Mouse (Mus musculus) urinary bladder, postnatal 25 days (tissue): ENCODE data around the gene Cenpo.

ENCODE experiments used
- DNase-seq: peaks from one replicate; pipeline ENCODE4 v3.0.0; 2022; ENCODE audit warnings: low spot score

Cenpo gene

DNA sequence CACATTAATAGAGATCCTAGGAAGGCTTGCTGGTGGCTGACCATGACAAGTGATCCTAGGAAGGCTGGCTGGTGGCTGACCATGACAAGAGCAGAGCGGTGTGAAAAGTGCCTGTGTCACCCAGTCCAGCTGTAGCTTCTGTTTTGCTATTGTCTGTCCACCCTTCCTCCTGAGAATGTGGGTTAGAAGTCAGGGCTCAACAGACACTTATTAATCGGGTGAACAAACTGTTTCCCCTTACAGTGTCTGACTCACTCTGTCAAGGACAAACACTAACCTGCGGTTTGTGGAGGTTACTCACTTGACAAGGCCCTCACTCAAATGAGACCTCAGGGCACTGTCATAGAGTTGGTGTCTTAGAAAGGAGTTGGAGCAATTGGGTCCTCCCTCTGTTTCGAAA is 35.4 kb downstream of the Cenpo start:
- DNase-seq, result no peak

DNA sequence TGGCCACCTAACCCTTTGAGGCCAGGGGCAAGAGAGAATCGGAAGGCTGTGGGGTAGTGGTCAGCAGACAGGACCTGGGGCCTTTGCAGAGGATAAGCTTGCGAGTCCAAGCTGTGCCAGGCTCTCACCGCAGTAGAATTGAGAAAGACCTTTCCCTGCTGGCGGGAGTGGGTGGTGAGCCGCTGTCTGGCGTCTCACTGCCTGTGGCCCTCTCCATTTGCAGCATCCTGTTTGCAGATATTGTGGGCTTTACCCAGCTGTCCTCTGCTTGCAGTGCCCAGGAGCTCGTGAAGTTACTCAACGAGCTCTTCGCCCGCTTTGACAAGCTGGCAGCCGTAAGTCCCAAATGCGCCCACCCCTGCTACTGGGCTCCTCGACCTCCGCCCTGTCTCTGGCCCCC is 39.5 kb downstream of the Cenpo start:
- DNase-seq, result no peak

- DNase-seq, result no peak
These were observed 40.9 kb downstream of the Cenpo start for GRCm38 (mm10) chr12:4193025-4193740.

DNA sequence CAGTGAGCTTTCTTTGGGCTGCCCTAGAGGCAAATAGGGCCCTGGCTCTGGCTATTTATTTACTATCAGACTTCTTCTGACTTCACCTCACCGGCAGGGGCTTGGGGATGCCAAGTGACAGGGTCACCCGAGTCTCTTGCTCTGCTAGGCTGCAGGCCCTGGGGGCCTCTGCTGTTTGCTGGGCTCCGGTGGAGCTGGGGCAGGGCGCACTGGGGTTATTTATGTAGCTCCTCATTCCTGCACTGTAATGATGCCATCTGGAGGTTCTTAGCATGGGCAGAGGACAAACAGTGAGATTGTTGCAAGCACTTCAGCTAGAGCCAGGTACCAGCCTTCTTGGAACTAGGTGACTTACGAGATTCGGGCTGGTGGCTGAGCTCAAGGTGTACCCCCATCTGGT is 41.6 kb downstream of the Cenpo start:
- DNase-seq, result no peak

DNA sequence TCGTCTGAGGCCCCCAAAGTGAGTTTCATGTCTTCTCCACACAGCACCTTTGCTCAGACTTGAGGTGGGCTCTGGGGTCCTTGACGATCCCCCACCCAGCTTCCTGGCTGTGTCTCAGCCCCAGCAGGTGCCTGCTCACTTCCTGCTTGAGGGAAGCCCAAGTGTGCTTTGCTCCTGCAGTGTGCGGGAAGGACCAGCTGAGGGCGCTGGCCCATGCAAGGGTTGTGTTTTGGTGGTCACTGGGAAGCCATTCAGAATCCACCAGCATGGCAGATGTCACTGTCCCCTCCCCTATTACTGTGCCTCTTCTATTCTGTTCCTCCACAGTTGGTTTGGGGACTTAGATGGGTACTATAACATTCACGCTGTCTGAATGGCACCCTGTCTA is 45.0 kb downstream of the Cenpo start:
- DNase-seq, result no peak

- peak; percentile 58 for DNase-seq
These were observed 45.7 kb downstream of the Cenpo start for GRCm38 (mm10) chr12:4188171-4189059.

DNA sequence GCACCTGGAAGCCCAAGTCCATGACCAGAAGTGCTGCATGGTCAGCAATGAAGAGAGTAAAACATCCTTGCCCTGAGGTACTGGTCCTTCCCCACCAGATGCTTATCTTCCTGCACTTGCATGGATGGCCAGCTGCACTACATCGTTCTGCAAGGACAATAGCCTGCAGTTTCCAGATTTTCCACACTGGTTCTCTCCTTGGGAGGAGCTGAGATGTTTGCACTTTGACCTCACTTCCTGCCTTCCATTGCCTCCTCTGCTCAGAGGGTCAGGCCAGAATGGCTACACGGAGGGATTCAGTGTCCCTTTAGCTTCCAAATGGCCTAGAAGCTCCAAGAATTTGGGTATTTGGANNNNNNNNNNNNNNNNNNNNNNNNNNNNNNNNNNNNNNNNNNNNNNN is 49.4 kb downstream of the Cenpo start:
- DNase-seq, result no peak

DNA sequence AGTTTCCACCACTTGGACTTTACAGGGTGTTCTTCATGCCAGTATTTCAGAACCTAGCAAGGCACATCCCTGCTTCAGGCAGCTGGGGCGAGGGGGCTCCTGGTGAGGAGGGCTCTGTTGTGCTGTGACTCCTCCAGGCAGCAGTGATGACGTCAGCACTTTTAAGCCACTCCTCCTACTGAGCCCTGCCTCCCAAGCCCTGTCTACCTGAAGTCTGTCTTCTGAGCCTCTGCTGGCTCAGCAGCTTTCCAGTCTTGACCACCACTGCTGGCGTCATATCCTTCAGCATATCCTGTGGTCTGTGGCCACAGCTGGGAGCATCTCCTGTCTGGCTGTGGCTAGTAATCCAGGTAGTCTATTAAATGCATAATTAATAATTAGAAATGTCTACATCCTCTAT is 53.6 kb downstream of the Cenpo start:
- DNase-seq, result no peak

- DNase-seq, result no peak
These were observed 54.3 kb downstream of the Cenpo start for GRCm38 (mm10) chr12:4179671-4180233.

- no peak for DNase-seq
These were observed 55.3 kb downstream of the Cenpo start for GRCm38 (mm10) chr12:4178839-4179238.

DNA sequence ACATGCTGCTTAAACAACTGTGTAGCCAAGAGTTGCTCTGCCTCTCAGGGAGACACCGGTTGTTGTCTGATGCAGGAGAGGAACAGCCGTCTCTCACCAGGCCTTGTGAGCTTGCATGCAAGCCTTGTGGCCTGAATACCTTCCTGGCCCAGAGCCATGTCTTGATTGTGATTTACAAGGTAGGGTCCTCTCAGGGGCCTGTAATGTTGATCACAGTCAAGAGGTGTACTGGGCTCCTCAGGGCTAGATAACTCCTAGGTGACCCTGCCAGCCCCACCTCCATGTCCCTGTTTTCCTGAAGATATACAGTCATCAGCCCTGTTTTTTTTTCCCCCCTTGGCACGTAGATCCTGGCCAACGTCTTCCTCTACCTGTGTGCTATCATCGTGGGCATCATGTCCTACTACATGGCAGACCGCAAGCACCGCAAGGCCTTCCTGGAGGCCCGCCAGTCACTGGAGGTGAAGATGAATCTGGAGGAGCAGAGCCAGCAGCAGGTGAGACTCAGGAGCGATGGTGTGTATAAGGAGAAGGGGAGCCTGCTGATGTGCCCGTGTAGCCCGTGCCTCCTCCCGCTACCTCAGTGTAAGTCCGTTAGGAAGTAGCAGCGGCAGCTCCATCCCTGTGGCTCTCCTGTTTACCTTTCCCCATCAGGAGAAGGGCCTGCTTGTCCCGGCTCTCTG is 60.8 kb downstream of the Cenpo start:
- no peak for DNase-seq

- DNase-seq, result no peak
These were observed 64.5 kb downstream of the Cenpo start for GRCm38 (mm10) chr12:4169622-4170021.

DNA sequence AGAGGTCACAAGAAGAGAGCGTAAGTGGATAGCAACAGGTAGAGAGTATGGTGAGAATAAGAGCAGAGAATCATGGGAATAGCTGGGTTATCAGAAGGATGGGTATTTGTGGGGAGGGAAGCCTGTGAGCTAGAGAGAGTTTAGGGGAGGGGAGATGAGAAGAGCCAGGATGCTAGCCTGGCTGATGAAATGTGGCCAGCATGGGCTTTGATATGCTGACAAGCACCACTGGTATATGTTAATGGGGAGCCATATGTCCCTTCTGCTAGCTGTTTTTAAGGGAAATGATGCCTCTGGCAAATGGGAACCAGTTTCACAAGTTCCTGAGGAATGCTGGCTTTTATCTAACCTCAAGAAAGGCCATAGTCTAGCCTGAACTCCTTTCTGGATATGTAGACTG is 65.0 kb downstream of the Cenpo start:
- DNase-seq, result no peak

DNA sequence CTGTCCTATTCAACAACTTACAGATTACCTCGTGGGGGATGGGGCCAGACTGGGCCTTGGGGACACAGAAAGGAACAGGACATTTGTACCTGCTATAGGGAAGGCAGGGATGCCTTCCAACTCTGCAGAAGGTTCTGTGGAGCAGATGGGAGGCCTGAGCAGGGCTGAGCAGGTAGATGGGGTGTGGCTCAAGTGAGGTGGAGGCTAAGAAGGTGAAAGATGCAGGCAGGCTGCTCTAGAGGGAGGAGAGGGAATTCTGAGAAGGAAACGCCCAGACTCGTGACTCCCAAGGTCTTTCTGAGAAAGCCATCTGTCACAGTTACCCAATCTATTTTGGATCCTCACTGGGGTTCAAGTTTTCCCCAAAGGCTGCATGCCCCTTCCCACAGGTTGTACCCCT is 67.1 kb downstream of the Cenpo start:
- no peak for DNase-seq

GRCm38 (mm10) chr12:4162886-4163285 is 71.2 kb downstream of the Cenpo start:
- DNase-seq, result no peak

GRCm38 (mm10) chr12:4160322-4160721 is 73.8 kb downstream of the Cenpo start:
- DNase-seq, result no peak

DNA sequence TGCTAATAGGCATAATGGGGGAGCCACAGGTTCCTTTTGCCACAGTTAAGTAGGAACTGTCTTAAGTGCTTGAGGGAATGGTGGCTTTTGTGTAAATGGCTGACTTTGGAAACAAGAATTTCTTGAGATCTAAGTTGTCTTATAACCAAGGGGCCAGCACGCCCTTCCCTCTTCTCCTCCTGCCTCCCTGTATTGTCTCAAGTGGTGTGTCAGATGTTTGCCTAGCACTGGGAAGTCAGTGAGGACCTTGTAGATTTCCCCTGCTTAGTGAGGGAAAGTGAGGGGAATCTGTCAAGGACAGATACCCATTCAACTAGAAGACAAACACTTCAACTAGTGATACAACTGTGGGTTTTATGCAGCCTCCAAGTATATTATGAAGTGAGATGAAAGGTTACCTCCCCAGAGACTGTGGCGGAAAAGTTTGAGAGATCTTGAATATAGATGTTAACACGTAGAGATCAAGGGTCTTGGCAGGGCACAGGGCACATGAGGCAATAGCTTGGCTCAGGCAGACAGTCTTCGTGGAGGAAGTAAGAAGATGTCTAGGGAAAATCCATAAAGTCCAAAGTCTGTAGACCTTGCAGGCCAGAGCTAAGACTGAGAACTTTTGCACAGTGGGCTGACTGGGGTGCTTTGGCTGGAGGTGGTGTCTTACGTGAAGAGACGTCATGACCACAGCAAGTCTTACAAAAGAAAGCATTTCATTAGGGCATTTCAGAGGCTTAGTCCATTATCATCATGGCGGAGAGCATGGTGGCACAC is 75.0 kb downstream of the Cenpo start:
- DNase-seq, result no peak

DNA sequence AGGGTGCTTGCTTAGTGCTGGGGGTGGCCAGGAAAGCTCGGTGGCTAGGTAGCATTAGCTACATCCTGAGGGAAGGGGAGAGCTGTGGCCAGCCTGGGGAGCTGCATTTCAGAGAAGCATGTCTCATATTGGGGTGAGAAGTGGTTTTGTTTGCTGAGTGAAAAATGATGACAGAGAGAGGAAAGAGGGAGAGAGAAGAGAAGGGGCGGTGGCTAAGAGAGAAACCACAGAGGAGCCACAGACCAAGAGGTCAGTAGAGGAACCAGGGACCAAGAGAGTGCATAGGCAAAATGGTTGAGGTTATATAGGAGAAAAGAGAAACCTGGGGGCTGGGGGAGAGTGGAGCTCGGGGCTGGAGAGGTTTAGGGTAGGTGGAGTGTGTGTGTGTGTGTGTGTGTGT is 75.9 kb downstream of the Cenpo start:
- DNase-seq, result no peak

DNA sequence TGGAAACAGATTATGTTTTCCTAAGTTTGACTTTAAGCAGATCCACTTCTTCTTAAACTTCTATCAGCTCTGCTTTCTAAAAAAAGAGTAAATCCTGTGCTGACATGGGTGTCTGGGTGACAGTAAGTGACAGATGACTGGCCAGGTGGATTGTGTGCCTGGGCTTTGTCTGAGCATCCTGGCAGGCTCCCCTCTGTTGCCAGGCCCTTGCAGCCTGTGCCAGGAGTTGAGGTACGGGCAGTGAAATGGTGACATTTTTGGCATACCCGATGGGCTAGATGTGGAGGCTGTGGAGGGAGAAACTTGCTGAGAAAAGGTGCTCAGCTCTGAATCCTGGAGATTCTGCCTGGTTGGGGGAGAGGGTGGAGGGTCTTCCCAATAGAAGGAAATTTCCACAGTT is 76.6 kb downstream of the Cenpo start:
- no peak for DNase-seq

GRCm38 (mm10) chr12:4151969-4152368 is 82.1 kb downstream of the Cenpo start:
- no peak for DNase-seq

- DNase-seq, result no peak
These were observed 83.2 kb downstream of the Cenpo start for GRCm38 (mm10) chr12:4150936-4151335.
